Mouse (Mus musculus) splenic B cell, adult 2 months (primary cell): ENCODE measurements around the gene Sdr42e1.
A peak's percentile ranks its signal among the peaks of the same experiment; 100 is the strongest.

ENCODE experiments used
- DNase-seq: peaks from one replicate; pipeline ENCODE4 v3.0.0-alpha.2; 2011; ENCODE audit warnings: low read depth, low spot score
- H3K27me3 ChIP-seq: 2 replicates; pipeline ENCODE4 v1.6.1; 2012; ENCODE audit warnings: mild to moderate bottlenecking, low read length, moderate library complexity, mixed read lengths; ENCODE audit not compliant: control insufficient read depth, poor library complexity, insufficient read depth, severe bottlenecking
- H3K36me3 ChIP-seq: 2 replicates; pipeline ENCODE4 v1.6.1; 2012; ENCODE audit warnings: mild to moderate bottlenecking, low read length, moderate library complexity, mixed read lengths; ENCODE audit not compliant: control insufficient read depth, poor library complexity, insufficient read depth, severe bottlenecking

The Sdr42e1 gene

GRCm38 (mm10) chr8:117673430-117673830, at the start of gene Sdr42e1:
Sdr42e1 (minus strand) TSS chr8:117673689.
- H3K27me3 ChIP-seq, result no peaks in the 10 kb centered on the region
- no peaks in the 10 kb centered on the region for H3K36me3 ChIP-seq
- peak; percentile 78 for DNase-seq

GRCm38 (mm10) chr8:117718152-117718860, 44.8 kb upstream of the Sdr42e1 start:
- DNase-seq, result no peak
- no peaks in the 10 kb centered on the region for H3K36me3 ChIP-seq
- no peaks in the 10 kb centered on the region for H3K27me3 ChIP-seq

- no peaks in the 10 kb centered on the region for H3K27me3 ChIP-seq
- no peaks in the 10 kb centered on the region for H3K36me3 ChIP-seq
- DNase-seq, result no peak
Observed at GRCm38 (mm10) chr8:117715896-117716295, 42.4 kb upstream of the Sdr42e1 start.

- Histone ChIP-seq H3K27me3 (no peaks in the 10 kb centered on the region; the same call in 1 of the 2 replicates), H3K36me3 (no peaks in the 10 kb centered on the region)
- DNase-seq, result no peak
Observed at GRCm38 (mm10) chr8:117714604-117715003, 41.1 kb upstream of the Sdr42e1 start.

- Histone ChIP-seq H3K27me3 (no peaks in the 10 kb centered on the region; the same call in 1 of the 2 replicates), H3K36me3 (no peaks in the 10 kb centered on the region)
- DNase-seq, result no peak
Observed at GRCm38 (mm10) chr8:117712226-117712625, 38.7 kb upstream of the Sdr42e1 start.

GRCm38 (mm10) chr8:117706141-117706540, 32.7 kb upstream of the Sdr42e1 start:
- DNase-seq, result no peak
- Histone ChIP-seq H3K27me3 (no peaks in the 10 kb centered on the region; the same call in 1 of the 2 replicates), H3K36me3 (no peaks in the 10 kb centered on the region)

- no peaks in the 10 kb centered on the region for H3K36me3 ChIP-seq
- no peak for DNase-seq
- no peaks in the 10 kb centered on the region for H3K27me3 ChIP-seq
Observed at GRCm38 (mm10) chr8:117702701-117703100, 29.2 kb upstream of the Sdr42e1 start.

GRCm38 (mm10) chr8:117701859-117702258, 28.4 kb upstream of the Sdr42e1 start, which contains the start of gene Hsd17b2:
Hsd17b2 (plus strand) TSS chr8:117701904.
- peak; percentile 20 for DNase-seq
- H3K27me3 ChIP-seq, result no peaks in the 10 kb centered on the region
- H3K36me3 ChIP-seq, result no peaks in the 10 kb centered on the region

GRCm38 (mm10) chr8:117701246-117701645, 27.8 kb upstream of the Sdr42e1 start:
- H3K36me3 ChIP-seq, result no peaks in the 10 kb centered on the region
- no peaks in the 10 kb centered on the region for H3K27me3 ChIP-seq
- DNase-seq, result no peak

- DNase-seq, result no peak
- Histone ChIP-seq H3K36me3 (no peaks in the 10 kb centered on the region), H3K27me3 (no peaks in the 10 kb centered on the region)
Observed at GRCm38 (mm10) chr8:117700699-117701098, 27.2 kb upstream of the Sdr42e1 start.

GRCm38 (mm10) chr8:117697248-117697647, 23.8 kb upstream of the Sdr42e1 start:
- H3K27me3 ChIP-seq, result no peaks in the 10 kb centered on the region
- DNase-seq, result no peak
- no peaks in the 10 kb centered on the region for H3K36me3 ChIP-seq

- Histone ChIP-seq H3K36me3 (no peaks in the 10 kb centered on the region), H3K27me3 (no peaks in the 10 kb centered on the region)
- DNase-seq, result no peak
Observed at GRCm38 (mm10) chr8:117695636-117696035, 22.1 kb upstream of the Sdr42e1 start.

- Histone ChIP-seq H3K36me3 (no peaks in the 10 kb centered on the region), H3K27me3 (no peaks in the 10 kb centered on the region)
- DNase-seq, result no peak
Observed at GRCm38 (mm10) chr8:117692131-117692530, 18.6 kb upstream of the Sdr42e1 start.

GRCm38 (mm10) chr8:117687890-117688289, 14.4 kb upstream of the Sdr42e1 start:
- DNase-seq, result no peak
- no peaks in the 10 kb centered on the region for H3K36me3 ChIP-seq
- H3K27me3 ChIP-seq, result no peaks in the 10 kb centered on the region

- Histone ChIP-seq H3K36me3 (no peaks in the 10 kb centered on the region), H3K27me3 (no peaks in the 10 kb centered on the region)
- no peak for DNase-seq
Observed at GRCm38 (mm10) chr8:117684504-117684903, 11.0 kb upstream of the Sdr42e1 start.
